Mouse (Mus musculus) CH12.LX (cell line): ENCODE results near the gene Pias4.

Experiments
- CTCF ChIP-seq, 2 experiments: IDR thresholded peaks in 1 of 2; conservative IDR thresholded peaks in 1 of 2; 2 replicates each; pipeline ENCODE4 v1.5.1; 2011 to 2012; ENCODE audit warnings: low read depth in 2 of 2, low read length in 2 of 2, improper control_type of control experiment in 1 of 2, inconsistent platforms in 1 of 2, mild to moderate bottlenecking in 1 of 2, moderate library complexity in 1 of 2
- EP300 ChIP-seq: IDR thresholded peaks from 2 replicates; pipeline ENCODE4 v1.6.1; 2011; ENCODE audit warnings: low read length, improper control_type of control experiment
- ETS1 ChIP-seq: conservative IDR thresholded peaks from 2 replicates; pipeline ENCODE4 v1.6.1; 2012; ENCODE audit warnings: low read depth, mild to moderate bottlenecking, inconsistent platforms, low read length, improper control_type of control experiment, moderate library complexity
- IRF4 ChIP-seq: IDR thresholded peaks from 2 replicates; pipeline ENCODE4 v1.6.1; 2014; ENCODE audit warnings: low read depth, mild to moderate bottlenecking, inconsistent platforms, low read length, improper control_type of control experiment
- MAX ChIP-seq: IDR thresholded peaks from 2 replicates; pipeline ENCODE4 v1.6.1; 2011; ENCODE audit warnings: low read length, improper control_type of control experiment
- NELFE ChIP-seq: IDR thresholded peaks from 2 replicates; pipeline ENCODE4 v1.6.1; 2011; ENCODE audit warnings: low read depth, low read length, improper control_type of control experiment
- POLR2A ChIP-seq: IDR thresholded peaks from 2 replicates; pipeline ENCODE4 v1.6.1; 2011; ENCODE audit warnings: low read depth, mild to moderate bottlenecking, improper control_type of control experiment, low read length
- SIN3A ChIP-seq: IDR thresholded peaks from 2 replicates; pipeline ENCODE4 v1.6.1; 2012; ENCODE audit warnings: low read length, improper control_type of control experiment, inconsistent platforms
- USF2 ChIP-seq: conservative IDR thresholded peaks from 2 replicates; pipeline ENCODE4 v1.6.1; 2011; ENCODE audit warnings: low read depth, low read length, improper control_type of control experiment

GRCm38 (mm10) chr10:81195300-81195699 is 27.6 kb upstream of the Pias4 start:
- TF ChIP-seq CTCF (conservative IDR thresholded peaks at IDR 0.05 in 1 of 2, IDR thresholded peaks at IDR 0.05 in 1 of 2; ENCODE audit: low read depth in 2 of 2, low read length in 2 of 2) (no peak), ETS1 (no peak), EP300 (no peak), IRF4 (no peak), USF2 (no peak), POLR2A (no peak), SIN3A (no peak), NELFE (no peak), MAX (no peak)
